Mouse (Mus musculus): ENCODE data around the gene Tfap2d.

Tfap2d gene

DNA sequence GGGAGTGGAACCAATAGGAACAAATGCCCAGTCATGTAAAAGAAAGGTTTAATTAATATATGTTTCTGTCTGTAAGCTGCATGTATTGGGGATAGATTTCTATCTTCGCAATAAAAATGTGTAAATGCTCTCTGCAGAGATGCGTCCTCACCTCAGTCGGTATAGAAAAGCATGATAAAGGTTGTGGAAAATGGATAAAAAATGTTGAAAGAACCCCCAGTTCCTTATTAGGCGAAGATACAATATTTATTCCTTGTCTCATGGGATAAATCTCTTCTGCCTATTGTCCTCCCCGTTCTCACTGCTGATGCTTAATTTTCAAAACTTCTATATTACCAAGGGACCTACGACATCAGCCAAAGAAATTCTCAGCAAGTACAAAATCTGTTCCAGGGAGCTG, at the start of gene Tfap2d:
Gene Tfap2d, plus strand, starts transcription at position 392 of the 400 bp plus-strand sequence.
- DNase-seq = no peak

DNA sequence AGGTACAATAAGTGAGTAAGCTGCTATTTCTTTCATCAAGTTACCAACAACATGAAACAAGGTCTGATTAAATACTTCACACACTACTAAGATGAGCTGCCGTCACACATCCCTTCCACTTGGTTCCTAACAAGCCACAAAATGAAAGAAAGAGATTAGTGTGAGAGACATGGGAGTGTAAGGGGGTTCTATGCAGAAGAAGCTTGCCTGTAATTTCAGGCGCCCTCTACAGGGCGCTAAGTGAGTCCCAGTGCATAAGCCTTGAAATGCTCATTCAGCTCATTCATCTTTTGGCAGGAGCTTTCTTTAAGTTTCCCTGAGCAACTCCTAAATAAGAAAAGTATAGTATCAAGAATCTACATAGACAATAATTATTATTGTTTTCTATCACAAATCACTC, 46.5 kb upstream of the Tfap2d start:
- DNase-seq = no peak

DNA sequence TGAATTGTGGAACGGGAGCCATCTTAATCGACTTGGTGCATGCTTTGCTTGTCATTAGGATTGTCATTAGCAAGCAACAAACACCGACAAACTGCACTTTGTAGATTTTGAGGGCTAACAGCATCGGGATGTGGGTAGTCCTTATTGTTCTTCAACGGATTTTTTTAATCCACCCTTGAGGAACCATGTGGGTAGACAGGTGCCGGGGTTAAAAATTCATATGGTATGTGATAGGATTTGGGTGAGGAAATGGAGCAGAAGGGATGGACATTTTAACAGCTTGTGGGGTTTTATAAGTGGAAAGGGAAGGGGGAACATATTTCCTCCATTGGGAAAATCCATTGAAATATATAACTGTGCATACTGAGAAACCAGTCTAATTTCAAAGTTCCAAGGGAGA, 46.0 kb upstream of the Tfap2d start:
- no peak for DNase-seq

DNA sequence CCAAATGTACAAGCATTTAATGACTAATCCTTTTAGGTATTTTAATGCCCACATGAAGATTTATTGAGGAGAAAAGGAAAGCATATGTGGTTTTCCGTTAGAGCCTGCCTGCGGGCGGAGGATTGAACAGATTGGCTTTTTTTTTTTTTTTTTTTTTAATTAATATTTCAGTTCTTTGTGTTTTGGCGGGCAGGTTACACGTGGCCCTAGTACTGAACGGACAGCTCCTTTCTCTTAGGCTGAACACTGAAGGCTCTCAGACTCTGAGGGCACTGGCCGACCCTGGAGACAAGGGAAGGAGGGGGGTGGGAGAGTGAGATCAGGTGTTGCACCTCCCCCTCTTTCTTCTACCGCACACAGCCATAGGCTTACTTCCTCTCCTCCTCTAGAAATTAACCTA, 14.7 kb upstream of the Tfap2d start:
- DNase-seq = no peak

DNA sequence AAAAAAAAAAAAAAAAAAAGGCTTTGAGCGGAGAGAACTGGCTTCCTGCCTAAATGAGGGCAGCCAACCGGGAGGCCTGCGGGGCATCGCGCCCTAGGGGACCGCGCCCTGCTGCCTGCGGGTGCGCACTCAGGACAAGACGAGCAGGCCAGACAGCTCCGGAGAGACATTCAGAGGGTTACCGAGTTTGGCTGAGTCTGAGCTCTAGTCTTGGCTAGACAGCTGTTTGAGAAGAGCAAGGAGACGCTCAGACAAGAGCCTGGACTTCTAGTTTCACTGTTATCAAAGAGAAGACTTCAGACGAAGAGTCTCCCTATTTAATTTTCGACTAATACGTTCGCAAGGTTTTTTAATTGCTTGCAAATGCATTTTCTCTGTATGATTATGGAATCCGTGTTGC, 5.9 kb upstream of the Tfap2d start:
- DNase-seq = peak; percentile 14

DNA sequence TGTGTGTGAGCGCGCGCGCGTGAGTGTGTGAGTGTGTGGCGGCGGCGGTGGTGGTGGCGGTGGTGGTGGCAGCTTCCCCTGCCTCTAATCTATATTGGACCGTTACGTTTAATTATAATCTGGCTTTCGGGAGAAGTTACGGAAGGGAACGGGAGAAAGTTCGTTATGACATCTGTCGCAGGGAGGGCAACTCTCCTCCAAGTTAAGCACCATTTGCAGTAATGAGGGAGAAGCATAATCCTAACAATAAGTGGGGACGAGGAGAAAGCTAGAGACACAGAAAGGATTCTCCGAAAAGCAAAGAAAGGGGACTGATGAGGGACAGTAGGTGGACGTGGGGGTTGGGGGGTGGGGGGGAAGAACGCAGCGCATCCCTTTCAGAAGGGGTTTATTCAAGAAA, 494 bp downstream of the Tfap2d start:
- no peak for DNase-seq

DNA sequence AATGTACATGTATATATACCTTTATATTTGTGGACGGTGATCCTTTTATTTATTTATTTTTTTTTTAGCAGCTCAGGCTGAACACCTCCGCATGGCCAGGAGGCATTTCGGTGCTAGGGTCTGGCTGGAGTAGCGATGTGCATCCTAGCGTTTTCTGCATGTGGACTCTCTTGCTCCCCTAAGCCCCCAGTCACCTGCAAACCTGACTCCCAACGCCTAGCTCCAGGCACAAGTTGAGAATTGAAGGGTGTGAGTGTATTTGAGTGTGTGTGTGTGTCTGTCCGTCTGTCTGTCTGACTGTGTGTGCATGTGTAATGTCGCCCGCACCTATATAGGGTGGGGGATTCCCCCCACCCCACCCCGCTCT, 937 bp downstream of the Tfap2d start:
- DNase-seq = no peak

DNA sequence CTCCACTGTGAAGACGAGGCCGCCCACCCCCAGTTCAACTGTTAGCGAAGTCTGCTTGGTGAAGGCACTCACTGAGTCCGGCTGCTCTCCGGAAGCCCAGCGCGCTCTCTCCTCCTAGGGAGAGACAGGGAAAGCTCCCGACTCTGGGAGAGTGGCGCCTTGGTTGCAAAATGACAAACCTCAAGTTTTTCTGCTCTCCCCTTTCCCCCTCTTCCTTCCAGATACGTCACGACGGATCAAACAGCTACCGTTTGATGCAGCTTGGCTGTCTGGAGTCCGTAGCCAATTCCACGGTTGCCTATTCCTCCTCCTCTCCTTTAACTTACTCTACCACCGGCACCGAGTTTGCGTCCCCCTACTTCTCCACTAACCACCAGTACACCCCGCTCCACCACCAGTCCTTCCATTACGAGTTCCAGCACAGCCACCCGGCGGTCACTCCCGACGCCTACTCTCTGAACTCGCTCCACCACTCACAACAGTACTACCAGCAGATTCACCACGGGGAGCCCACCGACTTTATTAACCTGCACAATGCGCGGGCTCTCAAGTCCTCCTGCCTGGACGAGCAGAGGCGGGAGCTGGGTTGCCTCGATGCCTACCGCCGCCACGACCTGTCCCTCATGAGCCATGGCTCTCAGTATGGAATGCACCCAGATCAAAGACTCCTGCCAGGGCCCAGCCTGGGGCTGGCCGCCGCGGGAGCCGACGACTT, 1.5 kb downstream of the Tfap2d start:
- no peak for DNase-seq

DNA sequence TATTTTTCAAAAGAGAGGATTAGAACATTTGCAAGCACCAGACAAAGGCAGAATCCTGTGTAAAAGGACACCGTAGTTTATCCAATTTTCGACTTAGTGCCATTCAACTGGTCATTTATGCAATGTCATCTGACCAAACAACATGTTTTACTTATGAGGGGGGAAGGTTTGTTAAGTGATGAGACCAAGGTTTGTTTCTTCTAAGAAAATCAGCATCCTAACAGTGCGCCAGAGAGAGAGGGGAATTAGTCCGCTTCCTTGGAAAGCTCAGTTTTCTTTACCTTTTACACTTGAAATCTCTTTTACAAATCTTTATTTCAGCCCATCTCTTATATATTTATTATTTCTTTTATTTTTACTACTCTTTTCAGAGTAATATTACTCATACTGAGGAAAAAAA, 3.6 kb downstream of the Tfap2d start:
- DNase-seq = no peak

DNA sequence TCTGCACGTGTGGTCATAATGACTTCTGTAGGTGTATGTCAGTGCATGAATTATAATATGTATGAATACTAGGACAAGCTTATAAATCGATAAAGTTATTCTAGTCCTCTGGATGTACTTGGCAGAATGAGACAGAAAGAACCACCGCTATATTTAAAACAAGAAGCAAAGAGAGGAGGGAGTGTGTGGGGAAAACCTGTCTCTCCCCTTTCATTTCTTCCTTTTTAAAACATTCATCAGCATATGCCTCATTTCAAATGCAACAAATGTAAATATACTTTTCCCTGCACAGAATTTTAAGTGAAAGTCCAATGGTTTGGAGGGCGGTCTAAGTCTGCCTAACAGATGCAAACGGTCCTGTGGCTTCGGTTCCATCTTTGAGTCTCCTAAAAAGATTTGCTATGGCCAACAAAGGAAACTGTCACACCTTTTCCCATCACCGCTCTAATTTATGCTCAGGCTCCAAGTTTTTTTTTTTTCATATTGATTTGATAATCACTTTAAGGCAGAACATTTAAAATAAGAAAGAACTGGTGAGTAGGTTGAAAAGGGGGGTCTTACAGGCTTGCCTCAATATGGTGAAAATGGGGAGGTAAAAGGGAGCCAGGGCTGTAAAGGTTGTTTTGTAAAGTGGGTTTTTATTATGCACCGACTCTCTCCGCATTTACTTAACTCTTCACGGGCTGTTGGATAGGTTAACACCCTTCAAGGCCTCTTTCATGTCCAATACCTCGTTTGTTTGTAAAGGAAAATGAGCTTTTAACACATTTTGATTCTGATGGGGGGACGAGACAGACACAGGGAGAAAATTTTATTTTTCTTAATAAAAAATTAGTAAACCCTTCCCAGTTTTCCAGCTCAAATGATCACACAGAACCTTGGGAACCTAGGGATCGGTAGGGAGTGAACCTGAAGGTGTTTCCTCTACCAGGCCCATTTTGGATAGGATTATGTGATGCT, 4.3 kb downstream of the Tfap2d start:
- DNase-seq = no peak

DNA sequence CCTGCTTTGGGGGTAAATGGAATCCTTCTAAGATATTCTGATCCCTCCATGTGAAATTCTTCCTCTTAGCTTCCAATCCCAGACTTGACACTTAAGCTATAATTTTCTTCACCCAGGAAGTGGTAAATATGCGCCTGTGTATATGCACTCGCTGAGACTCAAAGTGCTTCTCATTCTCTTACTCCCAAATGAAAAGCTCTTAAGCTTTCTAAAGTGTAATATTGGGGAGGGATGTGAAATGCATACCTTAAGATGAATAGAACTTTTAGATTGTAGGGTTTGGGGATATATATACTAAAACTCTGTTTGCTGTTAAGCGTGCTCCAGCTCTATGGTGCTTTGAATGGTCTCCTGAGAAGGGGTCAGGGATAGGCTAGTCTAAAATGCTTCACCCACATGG, 5.0 kb downstream of the Tfap2d start:
- DNase-seq = no peak

DNA sequence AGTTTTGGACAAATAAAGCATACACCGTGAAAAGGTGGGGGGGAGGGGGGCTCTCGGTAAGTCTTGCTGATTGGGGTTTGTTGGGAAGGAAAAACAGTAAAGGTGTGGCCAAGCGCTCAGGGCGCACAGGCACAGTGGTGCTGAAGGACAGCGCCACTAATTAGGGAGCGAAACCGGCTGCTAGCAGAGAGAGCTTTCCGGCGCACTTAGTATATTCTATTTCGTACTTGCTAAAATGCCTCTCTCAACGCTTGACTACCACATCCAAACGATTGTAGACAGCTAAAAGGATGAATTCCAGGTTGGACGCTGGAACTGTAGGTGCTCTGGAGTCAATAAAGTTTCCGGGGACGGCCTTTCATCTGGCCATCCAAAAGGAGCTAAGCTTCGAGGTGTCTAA, 6.9 kb downstream of the Tfap2d start:
- peak; percentile 8 for DNase-seq

DNA sequence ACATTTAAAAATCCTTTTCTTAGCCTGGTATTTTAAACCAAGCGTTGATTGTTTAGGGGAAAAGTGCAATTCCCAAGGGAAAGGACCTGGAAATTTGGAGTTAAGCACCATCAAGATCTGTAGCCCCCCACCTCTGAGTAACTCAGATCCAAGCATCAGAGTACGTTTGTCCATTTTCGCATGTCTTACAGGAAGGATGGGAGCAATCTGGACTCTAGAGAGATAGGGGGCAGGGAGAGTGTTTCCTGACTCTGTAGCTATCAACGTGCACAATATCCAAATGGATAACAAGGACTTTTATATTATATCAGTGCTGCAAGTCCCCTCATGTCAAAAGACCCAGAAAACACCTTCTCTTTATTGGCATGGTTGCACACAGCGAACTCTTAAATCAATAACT, 7.4 kb downstream of the Tfap2d start:
- no peak for DNase-seq

DNA sequence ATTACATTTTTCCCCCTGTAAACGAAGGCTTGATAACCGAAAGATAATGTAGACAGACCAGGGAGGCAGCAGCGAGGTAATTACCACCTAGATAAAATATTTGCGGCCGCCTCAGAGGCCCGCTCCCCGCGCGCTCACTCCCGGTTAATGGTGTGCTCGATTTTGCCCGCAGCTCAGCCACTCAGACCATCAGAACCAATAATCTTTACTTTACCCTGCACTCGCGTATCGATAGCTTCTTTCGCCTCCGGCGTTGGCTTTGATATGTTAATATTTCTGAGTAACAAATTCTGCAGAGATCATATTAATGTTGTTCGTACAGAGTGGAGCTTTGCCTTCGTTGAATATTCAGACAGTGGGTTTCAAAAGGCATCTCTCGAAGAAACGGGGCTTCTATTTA, 8.2 kb downstream of the Tfap2d start:
- DNase-seq = no peak

DNA sequence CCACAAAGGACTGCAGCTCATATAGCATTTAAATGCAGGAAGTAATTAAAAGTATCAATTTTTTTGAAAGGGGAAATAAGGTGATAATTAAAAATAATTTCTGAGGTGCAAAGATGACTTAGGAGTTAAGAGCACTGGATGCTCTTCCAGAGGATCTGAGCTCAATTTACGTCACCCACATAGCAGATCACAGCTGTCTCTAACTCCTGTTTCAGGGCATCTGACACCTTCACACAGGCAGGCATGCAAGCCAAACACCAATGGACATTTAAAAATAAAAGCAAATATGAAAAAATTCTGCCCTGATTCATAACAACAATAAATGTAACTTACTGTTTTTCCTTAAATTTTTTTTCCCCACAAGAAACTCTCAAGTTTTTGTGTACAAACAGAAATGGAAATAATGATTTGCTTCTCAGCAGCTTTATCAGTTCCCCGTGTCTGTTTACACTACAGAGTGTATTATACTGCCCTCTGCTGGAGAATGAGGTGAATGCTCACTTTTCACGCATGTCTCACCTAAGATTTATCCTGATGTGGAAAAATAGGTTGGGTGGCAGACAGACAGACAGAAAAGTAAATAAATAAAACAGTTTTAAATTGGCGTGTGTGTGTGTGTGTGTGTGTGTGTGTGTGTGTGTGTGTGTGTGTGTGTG, 76.0 kb downstream of the Tfap2d start:
- DNase-seq = no peak

DNA sequence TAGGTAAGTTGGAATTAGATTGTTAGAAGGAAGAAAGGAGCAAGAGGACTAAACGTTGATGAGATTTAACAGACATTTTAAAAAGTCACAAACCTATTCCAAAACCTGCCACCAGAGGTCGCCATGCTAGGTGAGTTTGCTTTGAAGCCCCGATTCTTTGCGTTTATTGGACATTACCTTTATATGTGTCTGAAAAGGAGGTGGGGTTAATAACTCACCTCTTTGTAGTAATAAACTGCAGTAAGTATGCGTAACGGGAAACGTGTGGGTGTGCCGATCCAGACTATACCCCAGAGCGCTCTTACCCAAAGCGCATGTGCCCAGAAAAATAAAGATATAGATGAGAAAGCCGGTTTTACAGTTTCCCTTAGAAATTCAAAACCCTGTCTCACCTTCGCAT, 102.8 kb downstream of the Tfap2d start:
- peak; percentile 57 for DNase-seq

DNA sequence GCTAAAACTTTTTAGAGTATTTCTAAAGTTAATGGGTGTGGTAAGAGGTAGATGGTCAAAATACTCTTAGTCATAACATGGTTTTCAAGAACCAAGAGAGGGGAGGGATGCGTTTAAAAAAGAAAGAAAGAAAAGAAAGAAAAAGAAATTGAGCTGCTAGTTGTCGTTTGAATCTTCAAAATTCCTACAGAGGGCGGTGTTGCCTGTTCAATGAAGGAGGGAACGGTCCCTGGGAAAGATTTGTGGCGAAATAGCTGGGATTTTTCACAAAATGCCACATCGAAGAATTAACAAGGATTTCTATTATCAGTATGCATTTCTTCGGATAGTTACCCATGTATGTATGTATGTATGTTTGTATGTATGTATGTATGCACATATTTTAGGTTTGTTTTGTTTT, 103.4 kb downstream of the Tfap2d start:
- DNase-seq = no peak

DNA sequence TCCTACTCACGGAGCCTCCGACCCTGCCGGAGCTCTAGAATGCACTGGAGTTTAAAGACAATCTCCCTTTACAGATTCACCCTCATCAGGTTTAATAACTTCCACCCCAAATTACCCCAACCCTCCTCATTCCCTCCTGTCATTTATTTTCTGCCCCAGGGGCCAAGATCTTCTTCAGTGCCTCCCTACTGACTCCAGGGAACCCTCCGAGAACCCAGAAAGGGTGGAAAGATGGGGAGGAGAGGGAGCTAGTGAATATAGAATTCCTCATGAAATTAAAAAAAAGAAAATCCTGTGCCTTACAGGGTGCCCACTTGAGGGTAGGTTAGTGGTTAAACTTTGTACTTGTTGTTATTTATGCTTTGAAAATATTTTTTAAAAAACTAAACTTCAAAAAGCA, 104.8 kb downstream of the Tfap2d start:
- no peak for DNase-seq

DNA sequence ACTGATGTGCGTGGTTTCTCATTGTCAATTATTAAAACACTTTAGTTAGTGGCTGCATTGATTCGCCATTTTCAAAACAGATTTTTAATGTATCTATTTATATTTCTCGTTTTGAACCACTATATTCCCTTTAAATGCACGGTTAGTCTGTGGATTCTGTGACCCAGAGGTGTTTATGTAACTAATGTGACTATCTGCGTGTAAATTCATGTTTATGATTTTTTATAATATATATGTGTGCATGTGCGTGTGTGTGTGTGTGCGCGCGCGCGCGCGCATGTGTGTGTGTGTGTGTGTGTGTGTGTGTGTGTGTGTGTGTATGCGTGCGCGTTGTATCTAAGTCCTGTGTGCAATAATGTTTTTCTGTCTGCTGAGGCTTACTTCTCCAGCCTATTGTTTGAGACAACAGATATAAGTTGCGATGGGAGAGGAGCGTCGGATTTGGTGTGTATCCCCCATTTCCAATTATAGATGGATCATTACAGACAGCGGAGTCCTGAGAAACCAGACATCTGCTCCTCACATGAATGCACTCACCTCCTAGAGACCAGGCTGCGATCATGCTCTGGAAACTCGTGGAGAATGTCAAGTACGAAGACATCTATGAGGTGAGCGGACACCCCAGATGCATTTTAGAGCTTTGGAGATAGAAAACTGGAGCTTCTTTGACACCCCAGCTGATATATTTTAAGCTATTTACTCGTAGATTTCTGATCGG, 106.0 kb downstream of the Tfap2d start, which contains the start of gene Tfap2b:
Gene Tfap2b, plus strand, starts transcription at position 274 of the 718 bp plus-strand sequence.
- DNase-seq = peak; percentile 47

DNA sequence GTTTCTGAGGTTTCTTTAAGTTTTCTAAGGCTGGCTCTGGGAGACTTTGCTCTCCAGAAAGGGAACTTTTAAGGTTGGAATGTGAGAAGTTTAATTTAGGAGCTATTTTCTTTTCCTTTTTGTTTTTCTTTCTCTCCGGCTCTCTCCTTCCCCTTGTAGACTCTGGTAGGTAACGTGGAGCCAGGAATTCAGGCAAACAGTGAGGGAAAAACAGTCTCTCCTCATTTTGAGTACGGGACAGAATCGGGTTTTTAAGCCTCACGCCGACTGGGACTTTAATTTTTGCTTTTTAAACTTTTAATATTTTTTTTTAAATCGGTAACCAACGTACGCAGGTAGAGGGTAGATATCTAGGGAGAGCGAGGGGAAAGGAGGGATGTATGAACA, 106.5 kb downstream of the Tfap2d start:
- DNase-seq = no peak

DNA sequence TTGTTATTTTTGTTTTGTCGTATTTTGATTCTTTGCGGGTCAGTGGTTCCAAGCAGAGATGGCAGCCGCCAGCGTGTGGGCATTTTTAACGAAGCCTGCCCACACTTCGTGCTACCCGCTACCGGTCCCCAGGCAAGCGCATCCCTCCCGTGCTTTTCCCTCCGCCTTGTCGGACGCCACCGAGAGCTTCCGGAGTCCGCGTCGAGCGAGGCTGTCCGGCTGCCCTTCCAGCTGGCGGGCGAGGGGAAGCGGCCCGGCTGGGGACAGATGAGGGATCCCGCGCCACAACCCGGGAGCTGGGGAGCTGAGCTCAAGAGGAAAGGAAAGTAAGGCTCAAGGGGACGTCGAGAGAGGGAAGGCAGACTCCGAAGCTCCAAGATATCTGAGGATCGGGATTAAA, 107.0 kb downstream of the Tfap2d start:
- DNase-seq = peak; percentile 40

DNA sequence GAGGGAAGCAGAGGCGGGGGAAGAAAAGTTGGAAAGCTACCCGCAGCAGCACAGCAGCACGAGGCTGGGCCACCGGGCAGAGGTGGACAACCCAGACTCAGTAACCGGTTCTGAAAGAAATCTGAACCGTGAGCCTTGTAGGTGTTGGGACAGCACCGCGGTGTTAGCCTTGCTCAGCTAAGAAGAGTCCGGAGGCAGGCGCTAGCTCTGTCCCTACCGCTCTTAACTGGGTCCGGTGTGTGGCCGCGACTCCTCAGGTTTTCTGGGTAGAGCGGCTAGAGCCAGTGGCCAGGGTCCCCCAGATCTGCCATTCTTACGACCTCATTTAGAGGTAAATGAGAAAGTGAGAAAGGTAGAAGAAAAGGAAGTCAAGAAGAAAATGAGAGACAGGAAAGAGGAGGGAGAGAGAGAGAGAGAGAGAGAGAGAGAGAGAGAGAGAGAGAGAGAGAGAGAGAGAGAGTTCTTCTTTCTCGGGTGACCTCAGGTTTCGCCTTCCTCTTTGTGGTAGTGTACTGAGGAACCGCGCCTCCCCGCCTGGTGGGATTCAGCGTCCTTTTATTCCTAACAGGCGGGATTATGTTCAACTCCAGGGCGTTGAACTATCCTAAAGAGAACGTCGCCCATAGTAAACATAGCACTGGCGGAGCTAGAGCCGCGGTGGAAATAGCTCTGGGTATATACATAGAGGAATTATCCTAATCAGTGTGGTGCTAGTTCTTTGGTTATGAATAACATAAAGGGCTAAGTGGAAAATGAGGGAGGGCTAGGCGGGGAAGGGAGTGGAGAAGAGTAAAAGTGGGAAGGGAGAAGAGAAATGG, 107.6 kb downstream of the Tfap2d start:
- DNase-seq = peak; percentile 37
